Mouse (Mus musculus) G1E (cell line): Measurements from ENCODE around the gene Sctr. TPM values are rescaled to one million over a fixed set of nuclear protein-coding genes. Genes with fewer than 3 reads are reported as not detected.

ENCODE experiments used
- ATAC-seq: 2 replicates; pipeline ENCODE4 v1.8.0; 2016; ENCODE audit warnings: mild to moderate bottlenecking; ENCODE audit not compliant: insufficient number of reproducible peaks, poor library complexity, low FRiP score, severe bottlenecking; ENCODE audit errors: extremely low read depth
- DNase-seq: peaks from one replicate; pipeline ENCODE4 v3.0.0; 2012; ENCODE audit warnings: low spot score
- H3K27me3 ChIP-seq: 2 replicates; pipeline ENCODE4 v1.6.1; 2012; ENCODE audit warnings: mild to moderate bottlenecking, low read length, inconsistent platforms; ENCODE audit not compliant: insufficient read depth
- H3K36me3 ChIP-seq: replicated peaks from 2 replicates; pipeline ENCODE3; 2012; ENCODE audit warnings: mild to moderate bottlenecking, inconsistent platforms
- H3K4me1 ChIP-seq: 2 replicates; pipeline ENCODE4 v1.6.1; 2012; ENCODE audit warnings: low read depth, low read length, inconsistent platforms, mixed read lengths; ENCODE audit not compliant: insufficient read depth
- H3K4me3 ChIP-seq: 2 replicates; pipeline ENCODE4 v1.5.1; 2012; ENCODE audit warnings: low read depth, mild to moderate bottlenecking, inconsistent platforms, low read length, moderate library complexity, mixed read lengths
- H3K9me3 ChIP-seq: replicated peaks from 2 replicates; pipeline ENCODE4 v1.6.1; 2012; ENCODE audit warnings: inconsistent platforms
- CTCF ChIP-seq: IDR thresholded peaks from 2 replicates; pipeline ENCODE4 v1.5.1; 2012; ENCODE audit warnings: low read depth, low read length, inconsistent platforms, mixed read lengths
- GATA1 ChIP-seq: IDR thresholded peaks from 2 replicates; pipeline ENCODE4 v1.6.1; 2012; ENCODE audit warnings: borderline replicate concordance, low read length, inconsistent platforms, mixed read lengths
- GATA2 ChIP-seq: IDR thresholded peaks from 2 replicates; pipeline ENCODE4 v1.6.1; 2012; ENCODE audit warnings: low read depth, low read length, inconsistent platforms, borderline replicate concordance
- POLR2AphosphoS5 ChIP-seq: IDR thresholded peaks from 2 replicates; pipeline ENCODE4 v1.6.1; 2012; ENCODE audit warnings: low read depth, low read length, inconsistent platforms; ENCODE audit not compliant: insufficient replicate concordance
- TAL1 ChIP-seq: conservative IDR thresholded peaks from 2 replicates; pipeline ENCODE4 v1.6.1; 2012; ENCODE audit warnings: low read depth, low read length, inconsistent platforms, mixed read lengths
- polyA plus RNA-seq: library from polyadenylated mRNA; stranded (reverse); fragments of >175 nt; gene quantifications from 2 replicates; pipeline ENCODE4 v1.2.3, GENCODE M21; 2012
- total RNA-seq, 2 experiments: library from RNA; stranded (forward) in 1 of 2; stranded (reverse) in 1 of 2; fragments of 200-1000 nt in 1 of 2; fragments of >200 nt in 1 of 2; fragmentation: Nextera tagmentation in 1 of 2; gene quantifications; 2 replicates each; pipeline ENCODE4 v1.2.3; 2014 to 2017

Gene Sctr
- total and polyA plus RNA-seq, 3 experiments, result not detected

GRCm38 (mm10) chr1:120112251-120113187, 105.8 kb downstream of the Sctr start:
- Histone ChIP-seq H3K4me3 (no peak overlapping the region), H3K9me3 (peaks cover 17% of the 10 kb centered on the region), H3K4me1 (peaks cover 19% of the 10 kb centered on the region), H3K36me3 (peaks cover 68% of the 10 kb centered on the region), H3K27me3 (no peaks in the 10 kb centered on the region; the same call in 1 of the 2 replicates)
- TF ChIP-seq TAL1, result no peak
- no peak for TF ChIP-seq CTCF
- TF ChIP-seq POLR2AphosphoS5, result no peak
- no peak for TF ChIP-seq GATA1
- TF ChIP-seq GATA2, result no peak
- peak; percentile 46 for ATAC-seq
- no peak for DNase-seq

Other genes starting within 250 kb of the Sctr start
- gene Ptpn4, start 169.3 kb upstream of the Sctr start, total RNA-seq (2014; fragmentation: Nextera tagmentation), result 66.3 and 81.3 TPM in 2 replicates
- gene Ptpn4, start 169.3 kb upstream of the Sctr start, total RNA-seq (2017), result 23.8 and 28.4 TPM in 2 replicates
- gene Ptpn4, start 169.3 kb upstream of the Sctr start, polyA plus RNA-seq, result 9.6 and 12.5 TPM in 2 replicates
- 15.7 and 19.3 TPM in 2 replicates for gene Tmem177, start 93.7 kb upstream of the Sctr start, total RNA-seq (2014; fragmentation: Nextera tagmentation)
- 12.5 and 13.0 TPM in 2 replicates for gene Tmem177, start 93.7 kb upstream of the Sctr start, total RNA-seq (2017)
- gene Tmem177, start 93.7 kb upstream of the Sctr start, polyA plus RNA-seq, result 1.1 and 1.4 TPM in 2 replicates
- gene Cfap221, start 9.7 kb upstream of the Sctr start, total RNA-seq (2014; fragmentation: Nextera tagmentation), result not detected in 2 replicates
- not detected in 2 replicates for gene Cfap221, start 9.7 kb upstream of the Sctr start, total RNA-seq (2017)
- not detected in 2 replicates for gene Cfap221, start 9.7 kb upstream of the Sctr start, polyA plus RNA-seq
- gene Tmem37, start 67.2 kb downstream of the Sctr start, total RNA-seq (2014; fragmentation: Nextera tagmentation), result not detected in 2 replicates
- 0.22 and 0.23 TPM in 2 replicates for gene Tmem37, start 67.2 kb downstream of the Sctr start, total RNA-seq (2017)
- gene Tmem37, start 67.2 kb downstream of the Sctr start, polyA plus RNA-seq, result not detected in 2 replicates
- gene Dbi, start 114.2 kb downstream of the Sctr start, total RNA-seq (2014; fragmentation: Nextera tagmentation), result 118 and 130 TPM in 2 replicates
- 625 and 652 TPM in 2 replicates for gene Dbi, start 114.2 kb downstream of the Sctr start, total RNA-seq (2017)
- gene Dbi, start 114.2 kb downstream of the Sctr start, polyA plus RNA-seq, result 13.3 and 14.5 TPM in 2 replicates
- 15.5 and 24.9 TPM in 2 replicates for gene 3110009E18Rik, start 114.3 kb downstream of the Sctr start, total RNA-seq (2014; fragmentation: Nextera tagmentation)
- gene 3110009E18Rik, start 114.3 kb downstream of the Sctr start, total RNA-seq (2017), result 15.0 and 16.1 TPM in 2 replicates
- 4.1 and 7.5 TPM in 2 replicates for gene 3110009E18Rik, start 114.3 kb downstream of the Sctr start, polyA plus RNA-seq